Mouse (Mus musculus) regulatory T cell (primary cell): Measurements from ENCODE around the gene Aldh1a1.

Experiments used
- in situ Hi-C: fragments of 300-600 bp; cut with MboI, MseI; formaldehyde crosslinking; loops from one replicate; pipeline ENCODE4 v1.15.1; 2025; ENCODE audit warnings: high pct_unique_total_duplicates

The Aldh1a1 gene

GRCm38 (mm10) chr19:20650008-20650407 is 157.5 kb downstream of the Aldh1a1 start:
- in situ Hi-C loops = no loop called here

- in situ Hi-C loops = no loop called here
These were observed 160.7 kb downstream of the Aldh1a1 start for GRCm38 (mm10) chr19:20653082-20653676.

- in situ Hi-C loops = no loop called here
These were observed 161.8 kb downstream of the Aldh1a1 start for GRCm38 (mm10) chr19:20654141-20654873.

GRCm38 (mm10) chr19:20677697-20678355 is 185.3 kb downstream of the Aldh1a1 start:
- in situ Hi-C loops = no loop called here
